Mouse (Mus musculus) CH12.LX (cell line): Measurements from ENCODE around the gene Hectd1. TPM values are rescaled to one million over a fixed set of nuclear protein-coding genes. Genes with fewer than 3 reads are reported as not detected.

ENCODE experiments used
- DNase-seq: peaks from one replicate; pipeline ENCODE4 v3.0.0-alpha.2; 2013; ENCODE audit errors: extremely low read depth
- H3K27ac ChIP-seq: 2 replicates; pipeline ENCODE4 v1.5.1; 2012; ENCODE audit warnings: low read depth, mild to moderate bottlenecking, control low read depth, moderate library complexity; ENCODE audit not compliant: insufficient read depth
- H3K27me3 ChIP-seq: replicated peaks from 2 replicates; pipeline ENCODE3; 2012; ENCODE audit warnings: inconsistent platforms
- H3K36me3 ChIP-seq, 2 experiments: replicated peaks in 1 of 2; 2 replicates each; pipeline versions ENCODE3 to v1.6.1; 2012; ENCODE audit warnings: inconsistent platforms in 1 of 2, low read length in 1 of 2, mild to moderate bottlenecking in 1 of 2, mixed read lengths in 1 of 2, moderate library complexity in 1 of 2; ENCODE audit not compliant: control insufficient read depth in 1 of 2, insufficient read depth in 1 of 2
- H3K4me1 ChIP-seq, 2 experiments: 2 replicates each; pipeline ENCODE4 v1.6.1; 2012; ENCODE audit warnings: inconsistent platforms in 1 of 2, moderate library complexity in 1 of 2; ENCODE audit not compliant: insufficient read depth in 2 of 2, control insufficient read depth in 1 of 2
- H3K4me2 ChIP-seq: 2 replicates; pipeline ENCODE4 v1.6.1; 2012; ENCODE audit warnings: low read depth, mild to moderate bottlenecking, control low read depth; ENCODE audit not compliant: poor library complexity, insufficient read depth, severe bottlenecking
- H3K4me3 ChIP-seq, 3 experiments: fragments of 150-350 bp in 1 of 3; sonication (generic) in 1 of 3; replicated peaks in 1 of 3; 2 replicates each; pipeline versions ENCODE3 to v1.5.1; 2011 to 2012; ENCODE audit warnings: low read depth in 2 of 3, low read length in 2 of 3, mild to moderate bottlenecking in 2 of 3, moderate library complexity in 2 of 3, control low read depth in 1 of 3, improper control_type of control experiment in 1 of 3, inconsistent platforms in 1 of 3, mixed read lengths in 1 of 3; ENCODE audit not compliant: poor library complexity in 1 of 3
- H3K79me2 ChIP-seq: replicated peaks from 2 replicates; pipeline ENCODE4 v1.6.1; 2012; ENCODE audit warnings: mild to moderate bottlenecking, moderate library complexity; ENCODE audit not compliant: control insufficient read depth, poor library complexity, insufficient read depth, severe bottlenecking; ENCODE audit errors: extremely low read depth
- H3K9ac ChIP-seq: 2 replicates; pipeline ENCODE4 v1.6.1; 2012; ENCODE audit warnings: low read depth, mild to moderate bottlenecking, control low read depth, moderate library complexity; ENCODE audit not compliant: insufficient read depth
- H3K9me3 ChIP-seq: replicated peaks from 2 replicates; pipeline ENCODE3; 2012; ENCODE audit warnings: low read length, inconsistent platforms, mixed read lengths
- BHLHE40 ChIP-seq: IDR thresholded peaks from 2 replicates; pipeline ENCODE4 v1.6.1; 2011; ENCODE audit warnings: mild to moderate bottlenecking, low read depth, low read length, improper control_type of control experiment
- CHD2 ChIP-seq: IDR thresholded peaks from 2 replicates; pipeline ENCODE4 v1.6.1; 2011; ENCODE audit warnings: low read length, improper control_type of control experiment
- CTCF ChIP-seq, 2 experiments: IDR thresholded peaks in 1 of 2; conservative IDR thresholded peaks in 1 of 2; 2 replicates each; pipeline ENCODE4 v1.5.1; 2011 to 2012; ENCODE audit warnings: low read depth in 2 of 2, low read length in 2 of 2, improper control_type of control experiment in 1 of 2, inconsistent platforms in 1 of 2, mild to moderate bottlenecking in 1 of 2, moderate library complexity in 1 of 2
- E2F4 ChIP-seq: IDR thresholded peaks from 2 replicates; pipeline ENCODE4 v1.6.1; 2011; ENCODE audit warnings: low read depth, low read length, improper control_type of control experiment; ENCODE audit not compliant: insufficient replicate concordance
- ELF1 ChIP-seq: IDR thresholded peaks from 2 replicates; pipeline ENCODE4 v1.6.1; 2014; ENCODE audit warnings: low read depth, mild to moderate bottlenecking, inconsistent platforms, low read length, improper control_type of control experiment
- ETS1 ChIP-seq: conservative IDR thresholded peaks from 2 replicates; pipeline ENCODE4 v1.6.1; 2012; ENCODE audit warnings: low read depth, mild to moderate bottlenecking, inconsistent platforms, low read length, improper control_type of control experiment, moderate library complexity
- HCFC1 ChIP-seq: IDR thresholded peaks from 2 replicates; pipeline ENCODE4 v1.6.1; 2012; ENCODE audit warnings: low read depth, mild to moderate bottlenecking, inconsistent platforms, low read length, improper control_type of control experiment
- IRF4 ChIP-seq: IDR thresholded peaks from 2 replicates; pipeline ENCODE4 v1.6.1; 2014; ENCODE audit warnings: low read depth, mild to moderate bottlenecking, inconsistent platforms, low read length, improper control_type of control experiment
- JUN ChIP-seq: IDR thresholded peaks from 2 replicates; pipeline ENCODE4 v1.6.1; 2011; ENCODE audit warnings: low read depth, mild to moderate bottlenecking, low read length, improper control_type of control experiment, moderate library complexity; ENCODE audit not compliant: insufficient read depth
- JUND ChIP-seq: conservative IDR thresholded peaks from 2 replicates; pipeline ENCODE4 v1.6.1; 2011; ENCODE audit warnings: low read depth, low read length, improper control_type of control experiment
- KAT2A ChIP-seq: IDR thresholded peaks from 2 replicates; pipeline ENCODE4 v1.6.1; 2012; ENCODE audit warnings: low read length, improper control_type of control experiment, inconsistent platforms; ENCODE audit not compliant: insufficient replicate concordance
- MAFK ChIP-seq: IDR thresholded peaks from 2 replicates; pipeline ENCODE4 v1.6.1; 2011; ENCODE audit warnings: low read length, improper control_type of control experiment; ENCODE audit not compliant: insufficient replicate concordance
- MAX ChIP-seq: IDR thresholded peaks from 2 replicates; pipeline ENCODE4 v1.6.1; 2011; ENCODE audit warnings: low read length, improper control_type of control experiment
- MAZ ChIP-seq: IDR thresholded peaks from 2 replicates; pipeline ENCODE4 v1.6.1; 2012; ENCODE audit warnings: low read depth, mild to moderate bottlenecking, inconsistent platforms, low read length, improper control_type of control experiment, moderate library complexity
- MEF2A ChIP-seq: IDR thresholded peaks from 2 replicates; pipeline ENCODE4 v1.6.1; 2014; ENCODE audit warnings: low read depth, mild to moderate bottlenecking, inconsistent platforms, low read length, improper control_type of control experiment, borderline replicate concordance
- MXI1 ChIP-seq: IDR thresholded peaks from 2 replicates; pipeline ENCODE4 v1.6.1; 2011; ENCODE audit warnings: mild to moderate bottlenecking, low read depth, low read length, improper control_type of control experiment
- MYC ChIP-seq: IDR thresholded peaks from 2 replicates; pipeline ENCODE4 v1.6.1; 2011; ENCODE audit warnings: low read depth, mild to moderate bottlenecking, improper control_type of control experiment, low read length
- NELFE ChIP-seq: IDR thresholded peaks from 2 replicates; pipeline ENCODE4 v1.6.1; 2011; ENCODE audit warnings: low read depth, low read length, improper control_type of control experiment
- NRF1 ChIP-seq: IDR thresholded peaks from 2 replicates; pipeline ENCODE4 v1.6.1; 2014; ENCODE audit warnings: low read depth, mild to moderate bottlenecking, inconsistent platforms, low read length, improper control_type of control experiment, moderate library complexity
- PAX5 ChIP-seq: IDR thresholded peaks from 2 replicates; pipeline ENCODE4 v1.6.1; 2012; ENCODE audit warnings: low read length, inconsistent platforms, mixed read lengths
- POLR2A ChIP-seq: IDR thresholded peaks from 2 replicates; pipeline ENCODE4 v1.6.1; 2011; ENCODE audit warnings: low read depth, mild to moderate bottlenecking, improper control_type of control experiment, low read length
- POLR2AphosphoS2 ChIP-seq: IDR thresholded peaks from 2 replicates; pipeline ENCODE4 v1.6.1; 2011; ENCODE audit warnings: low read depth, low read length, improper control_type of control experiment
- RAD21 ChIP-seq: IDR thresholded peaks from 2 replicates; pipeline ENCODE4 v1.6.1; 2011; ENCODE audit warnings: low read depth, mild to moderate bottlenecking, low read length, improper control_type of control experiment, moderate library complexity
- RCOR1 ChIP-seq: conservative IDR thresholded peaks from 2 replicates; pipeline ENCODE4 v1.6.1; 2012; ENCODE audit warnings: low read depth, mild to moderate bottlenecking, inconsistent platforms, low read length, improper control_type of control experiment
- SIN3A ChIP-seq: IDR thresholded peaks from 2 replicates; pipeline ENCODE4 v1.6.1; 2012; ENCODE audit warnings: low read length, improper control_type of control experiment, inconsistent platforms
- SMC3 ChIP-seq: IDR thresholded peaks from 2 replicates; pipeline ENCODE4 v1.6.1; 2011; ENCODE audit warnings: low read depth, low read length, improper control_type of control experiment
- TBP ChIP-seq: conservative IDR thresholded peaks from 2 replicates; pipeline ENCODE4 v1.6.1; 2011; ENCODE audit warnings: low read depth, low read length, improper control_type of control experiment
- TCF12 ChIP-seq: IDR thresholded peaks from 2 replicates; pipeline ENCODE4 v1.6.1; 2014; ENCODE audit warnings: low read depth, mild to moderate bottlenecking, inconsistent platforms, low read length, improper control_type of control experiment
- UBTF ChIP-seq: IDR thresholded peaks from 2 replicates; pipeline ENCODE4 v1.6.1; 2012; ENCODE audit warnings: low read depth, mild to moderate bottlenecking, inconsistent platforms, low read length, improper control_type of control experiment, moderate library complexity
- USF1 ChIP-seq: IDR thresholded peaks from 2 replicates; pipeline ENCODE4 v1.6.1; 2014; ENCODE audit warnings: low read depth, mild to moderate bottlenecking, inconsistent platforms, low read length, improper control_type of control experiment
- ZKSCAN1 ChIP-seq: IDR thresholded peaks from 2 replicates; pipeline ENCODE4 v1.6.1; 2012; ENCODE audit warnings: low read depth, inconsistent platforms, low read length, improper control_type of control experiment, borderline replicate concordance
- ZMIZ1 ChIP-seq: IDR thresholded peaks from 2 replicates; pipeline ENCODE4 v1.6.1; 2012; ENCODE audit warnings: low read depth, mild to moderate bottlenecking, inconsistent platforms, low read length, improper control_type of control experiment
- dilution Hi-C: fragments of 300-500 bp; cut with MboI; formaldehyde crosslinking; loops from 2 replicates; pipeline ENCODE4 v1.14.3; 2020; ENCODE audit warnings: low sequenced_read_pairs; ENCODE audit not compliant: extremely low pct_unique_long_range_greater_than_20kb, extremely low pct_ligation_motif_present
- in situ Hi-C: fragments of 300-500 bp; cut with MboI; formaldehyde crosslinking; loops from 3 replicates; pipeline ENCODE4 v1.14.3; 2019; ENCODE audit warnings: low sequenced_read_pairs, low pct_ligation_motif_present, low pct_unique_long_range_greater_than_20kb, mixed read lengths
- polyA plus RNA-seq: library from polyadenylated mRNA; unstranded; fragments of >175 nt; gene quantifications from 2 replicates; pipeline ENCODE4 v1.2.1, GENCODE M21; 2012; ENCODE audit warnings: low read depth; ENCODE audit not compliant: insufficient read length
- total RNA-seq, 2 experiments: library from RNA; depleted of rRNA; stranded (reverse); fragments of 300-350 nt in 1 of 2; fragments of >200 nt in 1 of 2; gene quantifications; 2 replicates each; pipeline ENCODE4 v1.2.3; 2012 to 2014

Hectd1 gene
- total and polyA plus RNA-seq, 3 experiments: 36.2 to 42.3 (median 41.4) TPM

DNA sequence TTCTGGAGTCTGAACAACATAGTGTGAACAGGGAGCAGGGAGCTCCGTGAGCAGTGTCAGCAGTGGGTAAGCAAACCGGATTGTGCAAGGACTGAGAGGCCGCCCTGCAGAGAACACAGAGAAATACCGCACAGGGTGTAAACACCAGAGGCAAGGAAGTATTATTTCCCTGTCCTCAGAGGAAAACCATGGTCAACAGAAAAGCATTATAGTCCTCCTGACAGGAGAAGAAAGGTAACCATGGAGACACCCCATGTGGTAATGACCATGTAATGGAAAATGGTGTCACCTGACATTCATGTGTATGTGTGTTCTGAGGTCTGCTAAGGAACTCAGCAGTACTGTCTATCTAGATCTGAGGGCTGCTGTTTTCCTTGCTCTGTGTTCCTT, 36.4 kb upstream of the Hectd1 start (continued):
- TF ChIP-seq IRF4: no peak
- no peak for TF ChIP-seq ZKSCAN1
- no peak for TF ChIP-seq NRF1
- no peak for TF ChIP-seq POLR2A
- TF ChIP-seq MAFK: no peak
- TF ChIP-seq BHLHE40: peak; percentile 65
- TF ChIP-seq ZMIZ1: no peak
- TF ChIP-seq JUN: no peak
- no peak; the same call in 1 of the 2 replicates for TF ChIP-seq SIN3A
- TF ChIP-seq USF1: peak; percentile 73
- TF ChIP-seq TCF12: no peak
- TF ChIP-seq HCFC1: no peak
- no peak for TF ChIP-seq RAD21
- no peak for TF ChIP-seq RCOR1
- no peak for TF ChIP-seq UBTF
- TF ChIP-seq NELFE: no peak
- TF ChIP-seq SMC3: no peak
- peak; percentile 54; the same call in 1 of the 2 replicates for TF ChIP-seq ETS1
- TF ChIP-seq MYC: 0 out of 2 replicates have a peak, but pooled peaks have one; percentile 5
- TF ChIP-seq POLR2AphosphoS2: no peak

DNA sequence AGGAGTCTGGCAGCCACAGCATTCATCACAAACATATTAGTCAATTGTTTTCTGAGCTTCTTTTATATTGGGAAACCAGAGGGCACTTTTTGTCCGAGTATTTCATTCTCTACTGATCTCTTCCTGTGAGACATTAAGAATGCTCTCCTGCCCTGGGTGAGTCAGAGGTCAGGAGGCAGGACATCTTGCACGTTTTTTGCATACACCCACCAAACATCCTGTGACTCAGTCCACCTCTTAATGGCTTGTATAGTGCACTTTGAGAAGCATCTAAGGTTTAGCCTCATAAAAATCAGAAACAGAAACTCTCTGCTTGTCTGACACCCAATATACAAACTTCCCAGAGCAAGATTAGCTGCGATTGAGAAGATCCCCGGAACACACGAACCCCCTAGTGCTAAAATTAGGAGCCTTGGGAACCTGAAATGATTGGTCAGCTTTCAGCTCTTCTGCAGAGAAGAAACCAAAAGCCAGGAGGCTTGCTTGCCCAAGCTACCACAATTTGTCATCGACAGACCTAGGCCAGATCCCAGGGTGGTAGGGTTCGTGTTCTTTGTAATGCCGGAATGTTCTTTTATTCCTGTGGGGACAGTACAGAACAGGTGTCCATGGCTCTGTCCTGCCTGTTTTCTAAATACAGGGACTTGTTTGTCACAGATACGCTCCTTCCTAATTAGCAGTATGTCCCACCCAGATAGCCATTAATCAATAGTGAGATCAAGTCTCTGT, 35.9 kb upstream of the Hectd1 start:
- H3K9ac ChIP-seq: no peak overlapping the region
- no peaks in the 10 kb centered on the region for H3K27me3 ChIP-seq
- peak overlapping the region; percentile 76 for H3K4me2 ChIP-seq
- dilution Hi-C loops: no loop called here
- no peaks in the 10 kb centered on the region for H3K9me3 ChIP-seq
- peak overlapping the region; percentile 46 for H3K27ac ChIP-seq
- peak; percentile 55 for DNase-seq
- H3K36me3 ChIP-seq: no peaks in the 10 kb centered on the region
- H3K4me3 ChIP-seq: no peak overlapping the region
- in situ Hi-C loops: no loop called here
- H3K79me2 ChIP-seq: no peaks in the 10 kb centered on the region
- TF ChIP-seq SIN3A: no peak
- TF ChIP-seq CTCF (conservative IDR thresholded peaks at IDR 0.05 in 1 of 2, IDR thresholded peaks at IDR 0.05 in 1 of 2; ENCODE audit: low read depth in 2 of 2, low read length in 2 of 2): no peak
- TF ChIP-seq USF1: no peak
- no peak for TF ChIP-seq PAX5
- TF ChIP-seq KAT2A: no peak
- TF ChIP-seq RCOR1: no peak
- TF ChIP-seq NELFE: no peak
- no peak for TF ChIP-seq CHD2
- no peak for TF ChIP-seq MAZ
- no peak for TF ChIP-seq ZMIZ1
- TF ChIP-seq POLR2A: no peak
- TF ChIP-seq E2F4: no peak
- peak; percentile 80 for TF ChIP-seq BHLHE40
- no peak for TF ChIP-seq TCF12
- 0 out of 2 replicates have a peak, but pooled peaks have one; percentile 8 for TF ChIP-seq ELF1
- TF ChIP-seq JUND: 0 out of 2 replicates have a peak, but pooled peaks have one; percentile 10
- no peak for TF ChIP-seq MXI1
- no peak for TF ChIP-seq MYC
- TF ChIP-seq IRF4: no peak
- no peak for TF ChIP-seq MAFK
- TF ChIP-seq ETS1: peak; percentile 28; the same call in 1 of the 2 replicates
- no peak for TF ChIP-seq MAX
- no peak for TF ChIP-seq JUN
- no peak for TF ChIP-seq HCFC1
- peak; percentile 35; the same call in 1 of the 2 replicates for TF ChIP-seq MEF2A
- 0 out of 2 replicates have a peak, but pooled peaks have one; percentile 62 for TF ChIP-seq TBP
- no peak for TF ChIP-seq SMC3
- TF ChIP-seq POLR2AphosphoS2: no peak
- H3K4me1 ChIP-seq: peaks cover 16 to 39% of the 10 kb centered on the region in 2 experiments
